Mouse (Mus musculus) liver, adult 2 months (tissue): Measurements from ENCODE around the gene Mllt10.

Experiments
- CTCF ChIP-seq: fragments of 200-500 bp; IDR thresholded peaks from 2 replicates; pipeline ENCODE4 v1.5.1; 2011; ENCODE audit warnings: low read depth, low read length, control low read depth
- POLR2A ChIP-seq: fragments of 200-500 bp; IDR thresholded peaks from 2 replicates; pipeline ENCODE4 v1.6.1; 2011; ENCODE audit warnings: low read length, control low read depth; ENCODE audit not compliant: insufficient read depth; ENCODE audit errors: extremely low read depth

- TF ChIP-seq POLR2A, result no peak
- TF ChIP-seq CTCF, result no peak
These were observed 164.1 kb downstream of the Mllt10 start for GRCm38 (mm10) chr2:18219136-18219535.
